Mouse (Mus musculus): ENCODE measurements around the gene Ttll7.

Gene Ttll7

GRCm38 (mm10) chr3:146913107-146913506, 60.9 kb downstream of the Ttll7 start:
- no peak for DNase-seq (ENCODE audit: low read depth)

DNA sequence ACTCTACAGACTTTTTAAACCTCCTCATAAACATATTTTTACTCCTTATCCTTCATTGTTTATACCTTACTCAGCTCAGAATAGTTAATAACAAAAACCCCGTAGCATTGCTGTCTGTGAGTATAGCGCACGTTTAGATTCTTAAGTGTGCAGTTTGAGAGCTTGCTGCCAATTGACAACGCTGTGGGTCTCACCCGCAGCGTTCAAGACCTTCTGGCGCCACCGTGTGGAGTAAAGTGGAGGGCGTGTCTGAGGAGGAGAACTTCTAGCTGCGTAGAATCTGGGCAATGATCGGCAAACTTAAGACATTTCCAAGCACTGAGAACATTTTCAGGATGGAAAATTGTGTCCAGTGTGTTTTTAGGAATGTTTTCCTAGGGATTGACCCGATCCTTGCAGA, 62.6 kb downstream of the Ttll7 start:
- peak; percentile 59 for DNase-seq (ENCODE audit: low read depth)

GRCm38 (mm10) chr3:146917891-146918290, 65.7 kb downstream of the Ttll7 start:
- DNase-seq (ENCODE audit: low read depth) = no peak

DNA sequence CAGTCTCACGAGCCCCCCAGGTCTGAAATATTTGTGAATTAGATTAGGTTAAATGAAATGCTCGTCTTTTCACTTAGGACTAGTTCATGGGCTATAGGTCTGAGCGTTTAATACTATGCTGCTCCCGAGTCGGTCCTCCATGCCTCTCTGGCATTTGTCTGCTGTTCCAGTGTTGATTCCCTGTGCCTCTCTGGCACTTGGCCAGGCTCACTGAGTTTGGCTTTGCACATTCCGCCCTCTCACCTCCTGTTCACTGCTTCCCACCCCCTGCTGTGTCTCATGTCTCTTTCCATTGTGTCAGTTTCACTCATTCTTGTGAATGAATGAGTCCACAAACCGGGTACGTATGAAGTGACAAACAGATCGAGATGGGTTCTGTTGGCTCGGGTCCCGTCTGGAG, 66.2 kb downstream of the Ttll7 start:
- no peak for DNase-seq (ENCODE audit: low read depth)

DNA sequence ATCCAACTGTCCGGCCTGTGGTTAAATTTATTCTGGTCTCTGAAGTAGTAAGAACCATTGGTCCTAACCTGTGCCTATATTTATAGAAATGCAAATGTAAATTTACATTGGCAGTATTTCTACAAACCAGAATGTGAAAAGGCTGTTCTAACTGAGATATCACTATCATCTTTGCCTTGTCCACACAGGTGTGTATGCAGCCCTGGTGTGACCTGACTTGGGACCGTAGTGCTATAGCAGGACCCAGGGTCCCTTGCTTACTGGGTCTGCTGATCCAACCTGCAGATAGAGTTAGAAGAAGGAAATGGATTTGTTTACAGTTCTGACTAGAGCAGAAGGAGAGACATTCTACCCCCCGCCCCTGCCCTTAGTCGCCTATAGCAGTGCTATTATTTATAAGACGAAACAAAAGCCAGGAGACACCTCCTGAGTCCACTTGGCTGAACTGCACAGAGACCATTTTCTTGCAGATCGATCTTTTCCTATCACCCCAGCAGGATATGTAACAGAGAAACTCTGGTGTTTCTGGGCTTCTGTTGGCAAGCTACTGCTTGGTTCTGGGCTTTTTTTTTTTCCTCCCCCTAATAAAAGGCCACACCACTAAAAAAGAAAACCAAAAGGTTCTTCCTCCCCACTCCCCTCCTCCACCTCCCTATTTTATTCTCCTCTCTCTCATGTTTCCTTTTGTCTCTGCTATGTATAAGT, 75.3 kb downstream of the Ttll7 start:
- DNase-seq (ENCODE audit: low read depth) = no peak

DNA sequence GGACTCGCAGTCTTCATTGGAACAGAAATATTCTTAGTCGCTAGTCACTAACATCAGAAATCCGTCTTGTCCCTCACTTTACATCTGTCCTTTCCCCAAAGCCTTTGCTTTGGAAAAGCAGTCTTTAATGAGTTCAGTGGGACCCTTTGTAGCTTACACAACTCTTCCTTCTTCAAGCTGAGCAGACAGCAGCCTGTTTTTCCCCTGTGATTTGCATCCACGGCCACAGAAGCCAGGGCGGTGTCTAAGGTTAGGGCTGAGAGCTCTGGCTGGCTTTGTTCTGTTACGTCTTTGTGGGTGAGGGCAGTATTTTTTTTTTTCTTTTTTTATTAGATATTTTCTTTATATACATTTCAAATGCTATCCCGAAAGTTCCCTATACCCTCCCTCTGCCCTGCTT, 76.0 kb downstream of the Ttll7 start:
- DNase-seq (ENCODE audit: low read depth) = no peak

DNA sequence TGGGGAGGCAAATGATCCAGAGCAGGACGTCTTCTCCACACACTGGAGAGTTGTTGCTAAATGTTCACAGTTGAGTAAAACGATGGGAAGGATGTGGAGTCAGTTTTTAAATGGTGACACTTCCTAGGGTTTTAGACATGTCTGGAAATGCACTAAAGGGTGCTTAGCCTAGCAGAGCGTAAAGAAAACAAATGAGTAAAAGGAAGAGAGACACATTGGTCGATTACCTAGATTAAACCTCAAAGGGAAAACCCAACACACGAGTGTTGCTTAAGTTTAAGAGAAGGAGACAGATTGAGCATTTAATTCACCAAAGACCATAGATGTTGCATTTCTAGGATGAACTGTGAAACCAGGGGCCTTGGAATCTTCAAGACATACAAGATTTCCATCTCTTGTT, 76.8 kb downstream of the Ttll7 start:
- no peak for DNase-seq (ENCODE audit: low read depth)

DNA sequence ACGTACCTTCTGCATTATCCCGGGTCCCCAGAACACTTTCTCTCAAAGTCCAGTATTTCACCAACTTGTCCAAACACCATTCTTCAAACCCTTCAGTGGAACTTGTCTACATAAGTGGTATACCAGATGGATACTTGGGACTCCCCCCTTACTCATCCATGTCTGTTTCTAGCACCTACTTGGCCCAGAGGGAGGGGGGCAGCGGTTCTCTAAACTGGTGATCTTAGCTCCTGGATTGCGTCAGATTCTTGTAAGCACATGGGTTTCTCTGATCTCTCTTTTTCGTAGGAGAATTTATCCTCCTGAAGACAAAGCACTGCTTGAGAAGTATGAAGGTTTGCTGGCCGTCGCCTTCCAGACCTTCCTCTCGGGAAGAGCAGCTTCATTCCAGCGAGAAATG, 79.0 kb downstream of the Ttll7 start:
- no peak for DNase-seq (ENCODE audit: low read depth)

- DNase-seq (ENCODE audit: low read depth) = no peak
These were observed 80.3 kb downstream of the Ttll7 start for GRCm38 (mm10) chr3:146932506-146932905.

DNA sequence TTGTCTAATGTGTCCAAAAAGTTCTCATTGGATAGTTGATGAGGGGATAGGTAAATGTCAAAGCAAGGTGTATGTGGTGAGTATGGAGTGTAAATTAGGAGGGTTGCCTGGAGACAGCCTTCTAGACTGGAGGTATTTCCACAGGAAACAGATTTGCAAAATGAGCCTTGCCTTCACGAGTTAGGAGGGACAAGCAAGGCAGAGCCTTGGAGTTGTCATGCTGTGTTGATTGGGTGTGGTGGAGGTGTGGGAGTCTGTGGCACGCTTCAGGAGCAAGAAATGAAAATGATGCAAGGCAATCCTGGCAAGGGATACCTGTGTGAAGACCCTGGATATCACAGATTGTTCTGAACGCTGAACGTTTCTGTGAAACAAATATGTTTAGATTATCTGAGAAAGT, 84.7 kb downstream of the Ttll7 start:
- no peak for DNase-seq (ENCODE audit: low read depth)

DNA sequence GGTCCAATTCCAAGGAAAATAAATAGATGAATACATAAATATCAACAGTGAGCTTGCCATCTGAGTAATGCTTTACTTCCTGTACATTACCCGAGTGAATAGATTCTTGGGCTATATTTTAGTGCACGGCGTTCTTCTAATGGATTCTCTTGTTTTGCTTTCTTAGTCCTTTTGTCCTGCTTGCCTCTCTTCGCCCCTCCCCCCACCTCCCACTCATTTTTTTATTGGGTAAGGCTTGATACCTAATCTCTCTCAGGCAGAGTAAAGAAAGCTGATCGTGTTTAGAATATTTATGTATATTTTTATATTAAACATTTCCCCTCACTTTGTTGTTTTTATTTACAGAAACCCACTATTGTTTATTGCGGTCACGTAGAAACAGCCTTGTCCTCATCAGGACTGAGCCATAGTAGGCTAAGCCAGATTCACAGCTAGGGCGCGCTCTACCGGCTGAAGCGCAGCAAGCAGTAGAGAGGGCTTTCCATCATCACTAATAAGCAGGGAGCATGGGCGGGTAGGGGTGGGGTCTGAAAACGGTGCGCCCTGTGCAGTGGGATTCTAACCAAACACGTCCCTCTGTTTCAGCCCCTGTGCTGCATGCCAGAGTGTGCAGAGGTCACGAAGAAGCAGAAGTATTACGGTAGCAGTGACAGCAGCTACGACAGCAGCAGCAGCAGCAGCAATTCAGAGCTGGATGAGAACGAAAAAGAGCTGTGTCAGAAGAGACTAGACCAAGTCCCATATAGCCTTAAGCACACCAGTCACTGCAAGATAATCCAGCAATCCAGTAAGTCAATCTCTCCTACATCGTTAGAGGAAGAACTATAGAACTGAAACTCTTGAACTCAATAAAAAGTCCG, 87.5 kb downstream of the Ttll7 start:
- DNase-seq (ENCODE audit: low read depth) = no peak

DNA sequence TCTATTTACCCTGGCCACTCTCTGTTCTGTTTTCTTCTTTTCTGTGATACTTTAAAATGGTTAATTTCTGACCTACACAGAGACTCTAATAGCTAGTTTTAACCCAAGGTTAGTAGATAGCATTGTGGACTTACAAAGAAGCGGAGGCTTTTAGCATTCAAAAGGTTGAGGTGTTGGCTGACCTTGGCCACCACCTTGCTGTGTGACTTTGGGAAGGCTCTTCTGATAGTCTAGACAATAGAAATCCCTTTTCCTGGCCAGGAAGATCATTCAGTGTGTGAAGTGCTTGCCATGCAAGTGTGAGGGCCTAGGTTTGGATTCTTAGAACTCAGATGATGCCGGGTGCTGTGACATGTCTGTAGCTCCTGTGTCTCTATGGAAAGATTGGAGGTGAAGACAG, 90.9 kb downstream of the Ttll7 start:
- DNase-seq (ENCODE audit: low read depth) = no peak

DNA sequence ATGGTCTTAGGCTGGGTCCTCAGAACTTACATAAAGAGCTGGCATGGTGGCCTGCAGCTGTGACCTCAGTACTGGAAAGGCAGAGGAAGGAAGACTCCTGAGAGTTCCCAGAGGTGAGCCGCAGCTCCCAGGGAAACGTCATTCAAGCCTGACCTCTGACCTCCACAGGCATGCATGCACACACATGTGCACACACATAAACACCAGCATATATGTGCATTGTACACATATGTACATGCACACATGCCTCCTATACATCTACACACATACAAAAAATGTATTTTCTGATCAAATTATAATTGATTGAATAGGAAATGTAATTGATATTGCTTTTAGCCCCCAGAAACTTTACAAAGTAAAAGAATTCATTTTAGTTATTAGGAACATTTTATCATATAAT, 93.2 kb downstream of the Ttll7 start:
- no peak for DNase-seq (ENCODE audit: low read depth)

GRCm38 (mm10) chr3:146945887-146946286, 93.7 kb downstream of the Ttll7 start:
- peak; percentile 56 for DNase-seq (ENCODE audit: low read depth)

GRCm38 (mm10) chr3:146946641-146947040, 94.5 kb downstream of the Ttll7 start:
- no peak for DNase-seq (ENCODE audit: low read depth)

- no peak for DNase-seq (ENCODE audit: low read depth)
These were observed 104.6 kb downstream of the Ttll7 start for GRCm38 (mm10) chr3:146956792-146957191.

GRCm38 (mm10) chr3:146962838-146963237, 110.7 kb downstream of the Ttll7 start:
- DNase-seq (ENCODE audit: low read depth) = no peak

DNA sequence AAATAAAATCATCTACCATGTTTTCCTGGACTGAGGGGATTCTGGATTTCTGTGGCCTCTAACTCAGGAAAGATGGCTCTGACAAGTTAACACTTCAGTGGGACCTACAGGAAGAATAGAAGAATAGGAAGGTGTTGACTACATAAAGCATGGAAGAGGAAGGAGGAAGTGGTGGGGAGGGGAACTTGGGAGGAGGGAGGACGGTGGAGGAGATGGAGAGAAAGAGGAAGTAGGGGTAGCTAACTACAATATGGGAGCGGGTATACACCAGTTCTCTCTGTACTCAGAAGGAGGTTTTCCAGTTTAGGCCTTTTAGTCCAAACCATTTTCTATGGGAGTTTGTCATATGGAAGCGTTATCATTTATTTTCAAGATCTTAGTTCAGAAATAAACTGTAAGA, 112.2 kb downstream of the Ttll7 start:
- DNase-seq (ENCODE audit: low read depth) = no peak

DNA sequence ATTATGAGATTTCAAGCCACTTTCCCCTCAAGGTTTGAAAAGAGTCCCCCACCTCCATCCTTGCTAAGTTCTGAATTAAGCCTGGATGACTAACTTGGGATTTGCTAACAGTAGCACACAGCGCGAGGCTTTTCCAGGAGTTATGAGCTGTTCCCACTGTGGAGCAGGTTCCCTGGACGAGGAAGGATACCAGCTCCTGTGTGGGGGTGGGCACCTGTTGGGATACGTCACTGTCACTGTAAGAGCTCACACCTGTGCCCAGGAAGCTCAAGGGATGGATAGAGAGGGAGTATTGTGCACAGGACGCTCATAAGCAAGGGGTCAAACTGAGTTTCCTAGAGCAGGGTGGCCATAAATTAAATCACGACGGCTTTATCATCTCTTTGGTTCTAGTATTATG, 115.1 kb downstream of the Ttll7 start:
- DNase-seq (ENCODE audit: low read depth) = no peak

- no peak for DNase-seq (ENCODE audit: low read depth)
These were observed 115.7 kb downstream of the Ttll7 start for GRCm38 (mm10) chr3:146967834-146968233.

GRCm38 (mm10) chr3:146978272-146978671, 126.1 kb downstream of the Ttll7 start:
- no peak for DNase-seq (ENCODE audit: low read depth)

- no peak for DNase-seq (ENCODE audit: low read depth)
These were observed 141.9 kb downstream of the Ttll7 start for GRCm38 (mm10) chr3:146993834-146994669.

Data from c-Kit-positive CD71-positive TER-119-negative erythroid progenitor cells, embryonic 14.5 days (primary cell).